Mouse (Mus musculus) cerebellum, postnatal 25 days (tissue): ENCODE data around the gene Fgd5.

Experiments
- DNase-seq, 2 experiments: peaks; one replicate each; pipeline ENCODE4 v3.0.0; 2021; ENCODE audit warnings: mixed read lengths in 2 of 2

The Fgd5 gene

GRCm38 (mm10) chr6:92010895-92011294 lies 32.2 kb downstream of the Fgd5 start:
- DNase-seq, result peak; percentile 69

- no peak for DNase-seq
Observed at GRCm38 (mm10) chr6:92012413-92012812, 33.7 kb downstream of the Fgd5 start.

- no peak for DNase-seq
Observed at GRCm38 (mm10) chr6:92013035-92013434, 34.4 kb downstream of the Fgd5 start.

- no peak for DNase-seq
Observed at GRCm38 (mm10) chr6:92013620-92014019, 34.9 kb downstream of the Fgd5 start.

- no peak for DNase-seq
Observed at GRCm38 (mm10) chr6:92014936-92015335, 36.3 kb downstream of the Fgd5 start.

GRCm38 (mm10) chr6:92015848-92016247 lies 37.2 kb downstream of the Fgd5 start:
- peak in 1 of 2 experiments; percentile 14 for DNase-seq

GRCm38 (mm10) chr6:92016738-92017137 lies 38.1 kb downstream of the Fgd5 start:
- DNase-seq, result peak in 1 of 2 experiments; percentile 23

- no peak for DNase-seq
Observed at GRCm38 (mm10) chr6:92018421-92018820, 39.7 kb downstream of the Fgd5 start.

- DNase-seq, result no peak
Observed at GRCm38 (mm10) chr6:92021061-92021460, 42.4 kb downstream of the Fgd5 start.

GRCm38 (mm10) chr6:92021506-92021905 lies 42.8 kb downstream of the Fgd5 start:
- no peak for DNase-seq

- DNase-seq, result no peak
Observed at GRCm38 (mm10) chr6:92025252-92025651, 46.6 kb downstream of the Fgd5 start.

- DNase-seq, result no peak
Observed at GRCm38 (mm10) chr6:92027379-92027778, 48.7 kb downstream of the Fgd5 start.

- DNase-seq, result no peak
Observed at GRCm38 (mm10) chr6:92030646-92031045, 52.0 kb downstream of the Fgd5 start.

GRCm38 (mm10) chr6:92034713-92035112 lies 56.0 kb downstream of the Fgd5 start:
- no peak for DNase-seq

- no peak for DNase-seq
Observed at GRCm38 (mm10) chr6:92036372-92036771, 57.7 kb downstream of the Fgd5 start.

- DNase-seq, result peak in 1 of 2 experiments; percentile 23
Observed at GRCm38 (mm10) chr6:92038158-92038557, 59.5 kb downstream of the Fgd5 start.

- peak; percentile 36 to 59 for DNase-seq
Observed at GRCm38 (mm10) chr6:92041271-92041670, 62.6 kb downstream of the Fgd5 start.

GRCm38 (mm10) chr6:92042055-92042454 lies 63.4 kb downstream of the Fgd5 start:
- peak; percentile 49 to 70 for DNase-seq

GRCm38 (mm10) chr6:92042850-92043249 lies 64.2 kb downstream of the Fgd5 start:
- no peak for DNase-seq

- DNase-seq, result no peak
Observed at GRCm38 (mm10) chr6:92057768-92058167, 79.1 kb downstream of the Fgd5 start.

GRCm38 (mm10) chr6:92061725-92062124 lies 83.0 kb downstream of the Fgd5 start:
- DNase-seq, result no peak

GRCm38 (mm10) chr6:92063452-92063851 lies 84.8 kb downstream of the Fgd5 start:
- DNase-seq, result no peak

- DNase-seq, result no peak
Observed at GRCm38 (mm10) chr6:92064101-92064500, 85.4 kb downstream of the Fgd5 start.

- peak; percentile 60 to 76 for DNase-seq
Observed at GRCm38 (mm10) chr6:92065721-92066496, 87.2 kb downstream of the Fgd5 start.
